Mouse (Mus musculus) stomach, postnatal 0 days (tissue): ENCODE measurements around the gene Mrpl49.

ENCODE experiments used
- CTCF ChIP-seq: IDR thresholded peaks from 2 replicates; pipeline ENCODE4 v1.5.1; 2016; ENCODE audit warnings: antibody characterized with exemption, low read depth, mild to moderate bottlenecking, moderate library complexity
- EP300 ChIP-seq: optimal IDR thresholded peaks from 2 replicates; pipeline ENCODE3; 2016; ENCODE audit warnings: antibody characterized with exemption

GRCm38 (mm10) chr19:6005541-6005940, 52.0 kb downstream of the Mrpl49 start:
- TF ChIP-seq CTCF = no peak
- no peak for TF ChIP-seq EP300
